Mouse (Mus musculus) heart, embryonic 11.5 days (tissue): ENCODE results near the gene Kif1b. TPM values are rescaled to one million over a fixed set of nuclear protein-coding genes. Genes with fewer than 3 reads are reported as not detected.

Source experiments
- ATAC-seq: fragments of 200-750 bp; cut with Nextera tagmentation; replicated peaks from 2 replicates; pipeline ENCODE4 v1.8.0; 2017; ENCODE audit warnings: moderate library complexity; ENCODE audit not compliant: insufficient number of reproducible peaks, low FRiP score, low TSS enrichment
- H3K27ac ChIP-seq: fragments of 300-500 bp; sonication (generic); 2 replicates; pipeline ENCODE4 v1.5.1; 2014; ENCODE audit warnings: mild to moderate bottlenecking, low read depth, low read length
- H3K27me3 ChIP-seq: fragments of 300-500 bp; sonication (generic); 2 replicates; pipeline ENCODE4 v1.6.1; 2014; ENCODE audit warnings: mild to moderate bottlenecking, low read length, mixed read lengths; ENCODE audit not compliant: control insufficient read depth, insufficient read depth
- H3K36me3 ChIP-seq: fragments of 300-500 bp; sonication (generic); 2 replicates; pipeline ENCODE4 v1.6.1; 2014; ENCODE audit warnings: mild to moderate bottlenecking, low read length, moderate library complexity, mixed read lengths; ENCODE audit not compliant: control insufficient read depth, insufficient read depth
- H3K4me1 ChIP-seq: fragments of 300-500 bp; sonication (generic); 2 replicates; pipeline ENCODE4 v1.6.1; 2014; ENCODE audit warnings: low read length; ENCODE audit not compliant: control insufficient read depth, insufficient read depth
- H3K4me2 ChIP-seq: fragments of 300-500 bp; sonication (generic); 2 replicates; pipeline ENCODE4 v1.6.1; 2014; ENCODE audit warnings: mild to moderate bottlenecking, moderate library complexity
- H3K4me3 ChIP-seq: fragments of 300-500 bp; sonication (generic); 2 replicates; pipeline ENCODE4 v1.5.1; 2014; ENCODE audit warnings: low read depth, low read length
- H3K9ac ChIP-seq: fragments of 300-500 bp; sonication (generic); 2 replicates; pipeline ENCODE4 v1.6.1; 2014; ENCODE audit warnings: mild to moderate bottlenecking, low read depth, low read length, moderate library complexity
- H3K9me3 ChIP-seq: fragments of 300-500 bp; sonication (generic); replicated peaks from 2 replicates; pipeline ENCODE4 v1.6.1; 2016; ENCODE audit warnings: low read length; ENCODE audit not compliant: control insufficient read depth
- WGBS: fragments of 180-500 bp; shearing (Covaris S2); extraction: QIAGEN DNeasy Blood & Tissue Kit; methylation state at CpG from one replicate; pipeline ENCODE4 v1.1.7; 2014; ENCODE audit not compliant: insufficient replicate concordance; 5-methylcytosine and 5-hydroxymethylcytosine counted together
- polyA plus RNA-seq: library from polyadenylated mRNA; unstranded; fragments of >200 nt; fragmentation: Nextera tagmentation; extraction: Ambion mirVana; gene quantifications from 2 replicates; pipeline ENCODE4 v1.2.1, GENCODE M21; 2014

Kif1b gene
- polyA plus RNA-seq, 1 experiment from 2014 or later: 47.8 TPM

GRCm38 (mm10) chr4:149256511-149257300 is 50.8 kb downstream of the Kif1b start:
- no peak overlapping the region for H3K4me3 ChIP-seq
- H3K9me3 ChIP-seq: no peaks in the 10 kb centered on the region
- 90% methylated on average over 15 of the region's 15 CpGs for WGBS
- H3K4me2 ChIP-seq: no peak overlapping the region
- no peak overlapping the region for H3K9ac ChIP-seq
- no peaks in the 10 kb centered on the region for H3K27me3 ChIP-seq
- H3K36me3 ChIP-seq: peaks cover 7% of the 10 kb centered on the region; the same call in 1 of the 2 replicates
- no peak for ATAC-seq
- no peak overlapping the region; the same call in 1 of the 2 replicates for H3K27ac ChIP-seq
- peaks cover 7% of the 10 kb centered on the region for H3K4me1 ChIP-seq

- 50% methylated on average over 13 of the region's 13 CpGs for WGBS
- Histone ChIP-seq H3K4me2 (peak overlapping the region; percentile 3; the same call in 1 of the 2 replicates), H3K27me3 (no peaks in the 10 kb centered on the region), H3K27ac (peak overlapping the region; percentile 66), H3K9me3 (no peaks in the 10 kb centered on the region), H3K4me1 (peaks cover 7% of the 10 kb centered on the region), H3K36me3 (peaks cover 10% of the 10 kb centered on the region; the same call in 1 of the 2 replicates), H3K9ac (0 out of 2 replicates have a peak overlapping the region, but pooled peaks have one; percentile 16), H3K4me3 (no peak overlapping the region)
- ATAC-seq: no peak
Measured at GRCm38 (mm10) chr4:149255277-149256270, 51.9 kb downstream of the Kif1b start.

- no peak for ATAC-seq
- Histone ChIP-seq H3K9ac (no peak overlapping the region), H3K4me2 (no peak overlapping the region), H3K4me3 (no peak overlapping the region), H3K27ac (peak overlapping the region; percentile 66; the same call in 1 of the 2 replicates), H3K9me3 (no peaks in the 10 kb centered on the region), H3K36me3 (peaks cover 10% of the 10 kb centered on the region; the same call in 1 of the 2 replicates), H3K27me3 (no peaks in the 10 kb centered on the region), H3K4me1 (peaks cover 7% of the 10 kb centered on the region)
- WGBS: 88% methylated on average over 4 of the region's 4 CpGs
Measured at GRCm38 (mm10) chr4:149254827-149255226, 52.7 kb downstream of the Kif1b start.

GRCm38 (mm10) chr4:149249311-149249710 is 58.2 kb downstream of the Kif1b start:
- Histone ChIP-seq H3K27me3 (no peaks in the 10 kb centered on the region), H3K9ac (no peak overlapping the region), H3K27ac (no peak overlapping the region), H3K4me1 (no peaks in the 10 kb centered on the region), H3K4me3 (no peak overlapping the region), H3K9me3 (no peaks in the 10 kb centered on the region), H3K4me2 (no peak overlapping the region), H3K36me3 (peaks cover 20% of the 10 kb centered on the region)
- 80% methylated on average over 1 of the region's 1 CpGs for WGBS
- no peak for ATAC-seq

GRCm38 (mm10) chr4:149247772-149248171 is 59.7 kb downstream of the Kif1b start:
- WGBS: 77% methylated on average over 5 of the region's 5 CpGs
- no peak for ATAC-seq
- peaks cover 21% of the 10 kb centered on the region for H3K36me3 ChIP-seq

GRCm38 (mm10) chr4:149247156-149247633 is 60.3 kb downstream of the Kif1b start:
- Histone ChIP-seq H3K9ac (no peak overlapping the region), H3K9me3 (no peaks in the 10 kb centered on the region), H3K4me3 (no peak overlapping the region), H3K27ac (no peak overlapping the region), H3K4me2 (no peak overlapping the region), H3K27me3 (no peaks in the 10 kb centered on the region), H3K36me3 (peaks cover 22% of the 10 kb centered on the region), H3K4me1 (no peaks in the 10 kb centered on the region)
- no peak for ATAC-seq
- WGBS: 77% methylated on average over 8 of the region's 8 CpGs

More at GRCm38 (mm10) chr4:149247772-149248171, 59.7 kb downstream of the Kif1b start:
- no peaks in the 10 kb centered on the region for H3K9me3 ChIP-seq
- H3K27me3 ChIP-seq: no peaks in the 10 kb centered on the region
- no peak overlapping the region for H3K9ac ChIP-seq
- no peaks in the 10 kb centered on the region for H3K4me1 ChIP-seq
- no peak overlapping the region for H3K4me2 ChIP-seq
- H3K4me3 ChIP-seq: no peak overlapping the region
- no peak overlapping the region for H3K27ac ChIP-seq

- no peaks in the 10 kb centered on the region for H3K4me1 ChIP-seq
- H3K9me3 ChIP-seq: no peaks in the 10 kb centered on the region
- H3K36me3 ChIP-seq: peaks cover 25% of the 10 kb centered on the region
- 79% methylated on average over 7 of the region's 7 CpGs for WGBS
- no peak overlapping the region for H3K27ac ChIP-seq
- H3K4me2 ChIP-seq: no peak overlapping the region
- H3K27me3 ChIP-seq: no peaks in the 10 kb centered on the region
- H3K4me3 ChIP-seq: no peak overlapping the region
- ATAC-seq: no peak
- H3K9ac ChIP-seq: no peak overlapping the region
Measured at GRCm38 (mm10) chr4:149246578-149247155, 60.8 kb downstream of the Kif1b start.

GRCm38 (mm10) chr4:149237011-149237410 is 70.5 kb downstream of the Kif1b start:
- no peak for ATAC-seq
- 88% methylated on average over 15 of the region's 15 CpGs for WGBS
- Histone ChIP-seq H3K36me3 (peaks cover 9% of the 10 kb centered on the region), H3K9ac (no peak overlapping the region), H3K4me2 (no peak overlapping the region), H3K27ac (no peak overlapping the region), H3K27me3 (no peaks in the 10 kb centered on the region), H3K4me1 (no peaks in the 10 kb centered on the region), H3K4me3 (no peak overlapping the region), H3K9me3 (no peaks in the 10 kb centered on the region)
